Mouse (Mus musculus): ENCODE results near the gene Gtpbp1.

Gene Gtpbp1

GRCm38 (mm10) chr15:79753420-79753752 lies 62.7 kb downstream of the Gtpbp1 start:
- DNase-seq (ENCODE audit: low spot score in 2 of 2), result no peak

DNA sequence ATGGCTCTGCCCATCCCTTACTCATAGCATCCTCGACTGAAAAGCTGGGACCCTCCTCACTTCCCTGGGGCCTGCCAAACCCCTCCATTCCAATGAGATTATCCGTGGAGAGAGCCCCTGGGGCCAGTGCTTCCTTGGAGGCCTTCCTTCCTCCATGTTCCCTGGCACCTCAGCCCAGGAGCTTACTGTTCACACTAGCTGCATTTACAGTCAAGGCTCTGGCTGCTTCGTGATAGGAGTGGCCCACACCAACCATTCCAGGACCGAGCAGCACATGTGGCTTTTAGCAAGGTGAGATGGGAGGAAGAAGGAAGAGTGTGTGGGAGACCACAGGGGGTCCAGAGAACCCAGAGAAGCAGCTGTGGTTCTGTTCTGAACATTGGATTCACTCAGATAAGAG lies 63.2 kb downstream of the Gtpbp1 start:
- no peak for DNase-seq (ENCODE audit: low spot score in 2 of 2)

GRCm38 (mm10) chr15:79755176-79755575 lies 64.5 kb downstream of the Gtpbp1 start:
- DNase-seq (ENCODE audit: low spot score in 2 of 2), result no peak

DNA sequence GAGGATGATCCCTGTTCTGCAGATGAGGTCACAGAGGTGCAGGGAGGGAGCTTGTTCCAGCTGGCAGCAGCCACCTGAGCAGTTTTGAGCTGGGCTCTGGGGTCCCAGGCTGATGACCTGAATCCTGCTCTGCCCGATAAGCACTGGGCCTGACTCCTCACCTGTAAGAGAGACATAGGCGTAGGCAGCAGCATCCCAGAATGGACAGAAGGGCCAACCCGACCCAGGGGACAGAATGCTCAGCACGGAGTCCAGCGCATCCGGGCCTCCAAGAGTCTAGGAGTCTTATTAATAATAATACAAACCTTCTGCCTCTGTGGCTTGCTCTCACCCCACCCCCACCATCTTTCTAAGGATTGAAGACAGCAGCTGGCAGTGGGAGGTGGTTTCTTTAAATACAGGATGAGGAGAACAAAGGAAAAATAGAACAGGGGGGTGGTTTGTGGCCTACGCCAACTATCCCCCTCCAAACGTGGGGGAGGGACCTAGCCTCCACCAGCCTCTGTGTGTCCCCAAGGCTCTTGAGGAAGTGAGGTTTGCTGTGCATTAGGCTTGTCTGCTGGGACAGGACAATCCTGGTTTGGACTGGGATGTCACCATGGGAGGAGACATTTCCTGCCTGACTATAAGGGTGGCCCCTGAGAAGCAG lies 65.5 kb downstream of the Gtpbp1 start:
- no peak for DNase-seq (ENCODE audit: low spot score in 2 of 2)

GRCm38 (mm10) chr15:79757118-79757517 lies 66.5 kb downstream of the Gtpbp1 start:
- no peak for DNase-seq (ENCODE audit: low spot score in 2 of 2)

DNA sequence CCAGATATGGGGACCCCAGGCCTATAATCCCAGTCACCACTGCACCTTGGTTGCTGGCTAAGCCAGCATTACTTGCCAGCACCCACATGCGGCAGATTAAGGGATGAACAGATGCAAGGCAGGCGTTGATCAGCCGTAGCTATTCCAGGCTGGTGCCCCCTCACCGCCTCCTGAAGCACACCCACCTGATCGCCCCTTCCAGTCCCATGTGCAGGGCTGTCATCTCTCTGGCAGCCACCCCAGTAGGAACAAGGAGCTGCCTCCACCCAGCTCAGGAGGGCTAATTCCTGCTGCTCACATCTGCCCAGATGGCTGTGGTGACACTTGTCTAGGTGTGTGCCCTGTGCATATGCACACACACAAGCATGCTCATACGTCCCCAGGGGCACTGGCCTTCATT lies 70.3 kb downstream of the Gtpbp1 start:
- no peak for DNase-seq (ENCODE audit: low spot score in 2 of 2)

DNA sequence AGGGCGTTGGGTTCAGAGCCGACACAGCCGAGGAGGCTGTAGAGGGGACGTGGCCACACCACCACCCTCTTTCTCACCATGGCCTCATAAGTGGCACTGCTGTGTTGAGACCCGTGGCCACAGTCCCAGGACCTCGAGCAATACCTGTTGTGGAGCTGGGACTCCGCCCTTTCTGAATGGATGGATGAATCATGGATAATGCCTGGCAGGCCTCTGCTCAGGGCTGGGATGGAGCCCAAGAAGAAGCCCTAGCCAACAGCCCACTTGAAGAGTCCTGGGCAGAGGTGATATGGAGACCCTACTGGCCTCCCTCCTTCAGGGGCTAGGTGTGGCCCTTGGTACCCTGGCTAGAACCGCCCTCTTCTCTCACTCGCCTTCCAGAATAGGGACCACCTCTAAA lies 72.4 kb downstream of the Gtpbp1 start:
- no peak for DNase-seq (ENCODE audit: low spot score in 2 of 2)

DNA sequence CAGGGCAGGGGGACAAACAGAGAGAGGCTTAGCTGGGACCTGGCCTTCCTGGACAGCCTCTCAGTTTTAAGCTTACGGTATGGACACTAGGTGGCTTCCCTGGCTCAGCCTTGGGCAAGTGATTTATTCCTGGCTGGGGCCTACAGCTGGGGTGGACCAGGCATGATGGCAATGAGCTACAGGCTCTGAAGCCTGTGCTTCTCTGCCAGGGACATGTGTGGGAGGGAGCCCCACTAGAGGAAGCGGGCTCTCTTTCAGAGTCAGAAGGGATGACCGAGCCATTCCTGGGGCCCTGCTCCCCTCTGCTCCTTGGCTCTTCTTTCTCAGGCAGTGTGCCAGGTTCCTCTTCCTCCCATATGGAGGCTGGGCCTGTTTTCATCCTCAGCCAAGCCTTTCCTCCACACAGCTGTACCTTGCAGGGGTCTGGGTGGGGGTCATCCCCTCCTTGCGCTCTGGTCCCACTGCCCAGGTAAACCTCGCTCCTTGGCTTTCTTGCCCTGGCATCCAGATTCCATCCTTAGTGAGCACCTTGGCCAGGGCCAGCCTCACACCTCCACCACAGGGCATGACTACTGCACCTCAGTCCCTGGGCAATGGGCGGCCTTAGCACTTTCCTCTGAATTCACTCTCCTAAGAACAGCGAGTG lies 73.1 kb downstream of the Gtpbp1 start:
- no peak for DNase-seq (ENCODE audit: low spot score in 2 of 2)

DNA sequence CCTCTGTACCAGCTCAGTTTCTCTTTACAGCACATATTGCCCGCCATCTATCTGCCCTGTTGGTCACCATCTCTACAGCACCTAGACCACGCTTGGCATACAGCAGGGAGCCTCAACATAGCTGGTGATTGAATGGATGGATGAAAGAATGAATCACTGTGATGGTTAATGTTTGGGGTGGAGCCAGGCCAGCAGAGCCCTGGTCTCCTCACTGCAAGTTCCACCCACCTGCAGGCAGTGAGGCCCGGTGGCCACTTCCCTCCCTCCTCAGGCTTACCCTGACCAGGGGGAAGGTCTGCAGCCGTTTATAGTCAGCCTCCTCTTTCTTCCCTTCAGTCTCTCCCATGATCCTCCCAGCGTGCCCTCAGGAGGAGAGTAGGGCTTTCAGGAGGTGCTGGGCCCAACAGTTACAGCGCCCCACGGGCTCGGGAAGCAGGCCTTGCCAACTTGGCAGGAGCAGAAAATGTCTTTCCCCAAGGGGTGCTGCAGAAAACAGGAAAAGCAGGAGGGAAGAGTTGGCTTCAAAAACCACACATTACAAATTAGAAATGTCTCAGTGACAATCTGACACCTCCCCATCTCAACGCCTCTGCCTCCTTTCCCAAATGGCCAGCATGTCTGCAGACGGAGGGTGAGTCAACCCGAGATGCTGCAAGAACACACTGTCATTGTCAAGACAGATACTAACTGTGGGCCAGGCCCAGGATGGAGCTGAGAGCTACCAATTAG lies 74.1 kb downstream of the Gtpbp1 start:
- no peak for DNase-seq (ENCODE audit: low spot score in 2 of 2)

DNA sequence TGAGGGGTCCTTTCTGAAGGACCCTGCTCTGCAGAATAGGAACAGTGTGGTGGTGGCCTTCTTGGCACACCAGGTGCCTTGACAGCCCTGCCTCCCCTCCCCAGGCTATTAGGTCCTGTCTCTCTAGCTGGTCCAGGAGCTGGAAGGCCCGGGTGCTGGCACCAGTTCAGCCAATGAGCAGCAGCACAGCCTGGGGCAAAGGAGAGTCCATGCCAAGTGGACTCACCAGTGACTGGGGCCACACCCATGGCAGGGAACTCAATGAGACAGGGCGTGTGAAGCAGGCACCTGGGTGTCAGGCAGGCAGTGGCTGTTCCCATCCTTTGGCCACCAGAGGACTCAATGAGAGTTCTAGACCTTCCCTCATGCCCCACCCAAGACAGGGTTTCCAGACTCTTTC lies 74.7 kb downstream of the Gtpbp1 start:
- DNase-seq (ENCODE audit: low spot score in 2 of 2), result no peak

GRCm38 (mm10) chr15:79766168-79766567 lies 75.5 kb downstream of the Gtpbp1 start:
- DNase-seq (ENCODE audit: low spot score in 2 of 2), result no peak

GRCm38 (mm10) chr15:79766586-79767071 lies 76.0 kb downstream of the Gtpbp1 start:
- no peak for DNase-seq (ENCODE audit: low spot score in 2 of 2)

- DNase-seq (ENCODE audit: low spot score in 2 of 2), result no peak
Observed at GRCm38 (mm10) chr15:79767327-79767961, 76.8 kb downstream of the Gtpbp1 start.

DNA sequence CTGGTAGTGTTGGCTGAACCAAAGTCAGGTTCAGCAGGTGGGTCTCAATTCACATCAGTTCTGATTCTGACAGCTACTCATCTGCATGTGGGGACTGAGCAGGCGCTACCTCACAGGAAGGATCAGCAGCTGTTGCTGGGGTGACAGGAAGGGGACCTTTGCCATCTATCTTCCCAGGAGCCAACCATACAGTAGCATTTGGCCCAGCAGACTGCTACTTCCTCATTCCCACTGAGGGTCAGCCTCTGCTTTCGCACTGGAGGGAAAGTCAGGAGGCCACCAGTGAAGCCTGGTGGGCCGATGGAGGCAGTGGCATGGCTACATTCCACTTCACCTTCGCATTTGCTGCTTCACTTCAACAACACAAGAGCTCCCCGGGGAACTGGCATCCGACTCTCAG lies 77.7 kb downstream of the Gtpbp1 start:
- DNase-seq (ENCODE audit: low spot score in 2 of 2), result no peak

GRCm38 (mm10) chr15:79770629-79771240 lies 80.1 kb downstream of the Gtpbp1 start:
- no peak for DNase-seq (ENCODE audit: low spot score in 2 of 2)
